Mouse (Mus musculus) retina, adult 2 months (tissue): ENCODE results near the gene Gm5129.
A peak's percentile ranks its signal among the peaks of the same experiment; 100 is the strongest.
"Not testable (repeated sequence)": the region's sequence is repeated elsewhere in the genome, so short reads cannot be mapped to it uniquely, and the experiment has no call there.

Experiments
- DNase-seq: peaks from one replicate; pipeline ENCODE4 v3.0.0-alpha.2; 2012; ENCODE audit warnings: low read depth, low spot score

Gene Gm5129

GRCm38 (mm10) chr5:29735557-29736061 lies at the start of gene Gm5129, which contains the start of gene Dnajb6:
Gene Gm5129 (minus strand): TSS chr5:29735936.
Gene Dnajb6 (plus strand): TSS chr5:29735688.
- peak; percentile 80 for DNase-seq

GRCm38 (mm10) chr5:29784906-29785305 lies 49.2 kb upstream of the Gm5129 start:
- DNase-seq: not testable (repeated sequence)

GRCm38 (mm10) chr5:29782261-29782660 lies 46.5 kb upstream of the Gm5129 start:
- DNase-seq: no peak

GRCm38 (mm10) chr5:29779733-29780132 lies 44.0 kb upstream of the Gm5129 start:
- DNase-seq: not testable (repeated sequence)

- no peak for DNase-seq
These were observed 42.3 kb upstream of the Gm5129 start for GRCm38 (mm10) chr5:29778029-29778428.

- no peak for DNase-seq
These were observed 39.7 kb upstream of the Gm5129 start for GRCm38 (mm10) chr5:29775437-29775836.

GRCm38 (mm10) chr5:29773460-29774150 lies 37.9 kb upstream of the Gm5129 start:
- DNase-seq: no peak

GRCm38 (mm10) chr5:29772651-29773330 lies 37.1 kb upstream of the Gm5129 start:
- no peak for DNase-seq

- DNase-seq: no peak
These were observed 36.3 kb upstream of the Gm5129 start for GRCm38 (mm10) chr5:29772038-29772437.

- no peak for DNase-seq
These were observed 35.2 kb upstream of the Gm5129 start for GRCm38 (mm10) chr5:29770935-29771334.

GRCm38 (mm10) chr5:29759318-29759717 lies 23.6 kb upstream of the Gm5129 start:
- no peak for DNase-seq

GRCm38 (mm10) chr5:29752894-29753293 lies 17.2 kb upstream of the Gm5129 start:
- DNase-seq: no peak

- DNase-seq: no peak
These were observed 15.6 kb upstream of the Gm5129 start for GRCm38 (mm10) chr5:29751306-29751705.

- no peak for DNase-seq
These were observed 11.9 kb upstream of the Gm5129 start for GRCm38 (mm10) chr5:29747661-29748060.

GRCm38 (mm10) chr5:29741093-29741492 lies 5.4 kb upstream of the Gm5129 start:
- DNase-seq: no peak

- DNase-seq: no peak
These were observed 4.9 kb upstream of the Gm5129 start for GRCm38 (mm10) chr5:29740651-29741050.

GRCm38 (mm10) chr5:29738076-29738475 lies 2.3 kb upstream of the Gm5129 start:
- DNase-seq: no peak

- DNase-seq: no peak
These were observed 1.7 kb upstream of the Gm5129 start for GRCm38 (mm10) chr5:29737471-29737870.

GRCm38 (mm10) chr5:29736942-29737341 lies 1.2 kb upstream of the Gm5129 start:
- DNase-seq: no peak

- peak; percentile 28 for DNase-seq
These were observed 551 bp upstream of the Gm5129 start for GRCm38 (mm10) chr5:29736073-29736900.

- DNase-seq: no peak
These were observed 765 bp downstream of the Gm5129 start for GRCm38 (mm10) chr5:29734831-29735510.
